Mouse (Mus musculus) hematopoietic stem cell, adult 5-6 weeks (primary cell): ENCODE results near the gene Nrg4. TPM values are rescaled to one million over a fixed set of nuclear protein-coding genes. Genes with fewer than 3 reads are reported as not detected.
"Not testable (repeated sequence)": the region's sequence is repeated elsewhere in the genome, so short reads cannot be mapped to it uniquely, and the experiment has no call there.

Experiments used
- ATAC-seq, 2 experiments: fragments of 125-278 bp in 1 of 2; replicated peaks in 1 of 2; 2 replicates each; pipeline ENCODE4 v1.8.0; 2016 to 2017; ENCODE audit warnings: inconsistent platforms in 2 of 2, mild to moderate bottlenecking in 2 of 2, moderate number of reproducible peaks in 2 of 2, low read depth in 1 of 2, moderate TSS enrichment in 1 of 2; ENCODE audit not compliant: low FRiP score in 2 of 2, poor library complexity in 2 of 2, severe bottlenecking in 2 of 2, insufficient read depth in 1 of 2, low TSS enrichment in 1 of 2
- total RNA-seq: library from RNA; stranded (forward); fragments of 172-1452, 232-1000 nt; gene quantifications from 2 replicates; pipeline ENCODE4 v1.2.3, GENCODE M21; 2017

Nrg4 gene
- total RNA-seq, 1 experiment from 2014 or later: 6.4 TPM

GRCm38 (mm10) chr9:55273906-55274305 lies 52.7 kb downstream of the Nrg4 start:
- no peak for ATAC-seq

- peak in 1 of 2 experiments; percentile 17; a peak in 1 of 4 replicates for ATAC-seq
Observed at GRCm38 (mm10) chr9:55271960-55272560, 54.6 kb downstream of the Nrg4 start.

GRCm38 (mm10) chr9:55264356-55265302 lies 62.0 kb downstream of the Nrg4 start:
- no peak for ATAC-seq

- no peak for ATAC-seq
Observed at GRCm38 (mm10) chr9:55259741-55260140, 66.9 kb downstream of the Nrg4 start.

GRCm38 (mm10) chr9:55257105-55257504 lies 69.5 kb downstream of the Nrg4 start:
- no peak for ATAC-seq

GRCm38 (mm10) chr9:55255604-55256003 lies 71.0 kb downstream of the Nrg4 start:
- peak in 1 of 2 experiments; percentile 42; a peak in 1 of 4 replicates for ATAC-seq

- ATAC-seq: no peak
Observed at GRCm38 (mm10) chr9:55255056-55255455, 71.6 kb downstream of the Nrg4 start.

GRCm38 (mm10) chr9:55253849-55254248 lies 72.8 kb downstream of the Nrg4 start:
- peak in 1 of 2 experiments; percentile 45; a peak in 1 of 4 replicates for ATAC-seq

- not testable (repeated sequence) for ATAC-seq
Observed at GRCm38 (mm10) chr9:55252097-55252496, 74.5 kb downstream of the Nrg4 start.

- no peak for ATAC-seq
Observed at GRCm38 (mm10) chr9:55250595-55251247, 75.9 kb downstream of the Nrg4 start.

GRCm38 (mm10) chr9:55248465-55248864 lies 78.2 kb downstream of the Nrg4 start:
- no peak for ATAC-seq

GRCm38 (mm10) chr9:55246918-55247317 lies 79.7 kb downstream of the Nrg4 start:
- ATAC-seq: no peak

GRCm38 (mm10) chr9:55246440-55246839 lies 80.2 kb downstream of the Nrg4 start:
- no peak for ATAC-seq

- ATAC-seq: not testable (repeated sequence)
Observed at GRCm38 (mm10) chr9:55245057-55245750, 81.4 kb downstream of the Nrg4 start.

GRCm38 (mm10) chr9:55244079-55244478 lies 82.6 kb downstream of the Nrg4 start:
- no peak for ATAC-seq

- no peak for ATAC-seq
Observed at GRCm38 (mm10) chr9:55243280-55243679, 83.4 kb downstream of the Nrg4 start.

GRCm38 (mm10) chr9:55241863-55242685 lies 84.6 kb downstream of the Nrg4 start:
- peak; percentile 73 to 83 for ATAC-seq
